Mouse (Mus musculus) hindbrain, postnatal 0 days (tissue): ENCODE results near the gene Olfm3. TPM values are rescaled to one million over a fixed set of nuclear protein-coding genes. Genes with fewer than 3 reads are reported as not detected.

Source experiments
- ATAC-seq: fragments of 200-750 bp; cut with Nextera tagmentation; 2 replicates; pipeline ENCODE4 v1.8.0; 2017; ENCODE audit warnings: mild to moderate bottlenecking, moderate TSS enrichment, moderate library complexity
- DNase-seq: peaks from one replicate; pipeline ENCODE4 v3.0.0-alpha.2; 2015; ENCODE audit warnings: low spot score
- H3K27ac ChIP-seq: fragments of 300-500 bp; sonication (generic); 2 replicates; pipeline ENCODE4 v1.5.1; 2014; ENCODE audit warnings: mild to moderate bottlenecking
- H3K27me3 ChIP-seq: fragments of 300-500 bp; sonication (generic); 2 replicates; pipeline ENCODE4 v1.6.1; 2014; ENCODE audit warnings: low read length, mixed read lengths; ENCODE audit not compliant: insufficient read depth
- H3K36me3 ChIP-seq: fragments of 300-500 bp; sonication (generic); 2 replicates; pipeline ENCODE4 v1.6.1; 2014; ENCODE audit warnings: low read length, mixed read lengths; ENCODE audit not compliant: insufficient read depth
- H3K4me1 ChIP-seq: fragments of 300-500 bp; sonication (generic); 2 replicates; pipeline ENCODE4 v1.6.1; 2014; ENCODE audit warnings: antibody characterized with exemption, low read length, mixed read lengths; ENCODE audit not compliant: insufficient read depth
- H3K4me2 ChIP-seq: fragments of 300-500 bp; sonication (generic); 2 replicates; pipeline ENCODE4 v1.6.1; 2014; ENCODE audit warnings: low read depth, mild to moderate bottlenecking, low read length, moderate library complexity, mixed read lengths
- H3K4me3 ChIP-seq: fragments of 300-500 bp; sonication (generic); 2 replicates; pipeline ENCODE4 v1.5.1; 2014; ENCODE audit warnings: low read length
- H3K9ac ChIP-seq: fragments of 300-500 bp; sonication (generic); replicated peaks from 2 replicates; pipeline ENCODE4 v1.6.1; 2014; ENCODE audit warnings: mild to moderate bottlenecking, low read length, moderate library complexity, mixed read lengths
- H3K9me3 ChIP-seq: fragments of 300-500 bp; sonication (generic); 2 replicates; pipeline ENCODE4 v1.6.1; 2016; ENCODE audit warnings: low read length, mixed read lengths
- CTCF ChIP-seq: IDR thresholded peaks from 2 replicates; pipeline ENCODE4 v1.5.1; 2016; ENCODE audit warnings: antibody characterized with exemption, control low read depth, low read depth
- WGBS: fragments of 180-500 bp; shearing (Covaris S2); extraction: QIAGEN DNeasy Blood & Tissue Kit; methylation state at CpG from one replicate; pipeline ENCODE4 v1.1.7; 2014; 5-methylcytosine and 5-hydroxymethylcytosine counted together
- polyA plus RNA-seq: library from polyadenylated mRNA; unstranded; fragments of >200 nt; fragmentation: Nextera tagmentation; extraction: Ambion mirVana; gene quantifications from 2 replicates; pipeline ENCODE4 v1.2.1, GENCODE M21; 2015
- total RNA-seq: library from RNA; depleted of rRNA; stranded (reverse); fragments of >200 nt; gene quantifications from 2 replicates; pipeline ENCODE4 v1.2.3, GENCODE M21; 2014

The Olfm3 gene
- total and polyA plus RNA-seq, 2 experiments from 2014 or later = 19.2 to 26.1 TPM

GRCm38 (mm10) chr3:114929605-114930004 lies 25.7 kb downstream of the Olfm3 start:
- ATAC-seq (peak; percentile 71; the same call in 1 of the 2 replicates), DNase-seq (no peak)
- H3K27ac ChIP-seq = no peak overlapping the region
- no peak overlapping the region for H3K4me2 ChIP-seq
- no peaks in the 10 kb centered on the region for H3K4me1 ChIP-seq
- H3K4me3 ChIP-seq = no peak overlapping the region
- no peaks in the 10 kb centered on the region for H3K36me3 ChIP-seq
- no peaks in the 10 kb centered on the region for H3K9me3 ChIP-seq
- H3K9ac ChIP-seq = no peak overlapping the region
- TF ChIP-seq CTCF = no peak
- WGBS = 64% methylated on average over 4 of the region's 4 CpGs
- H3K27me3 ChIP-seq = no peaks in the 10 kb centered on the region

GRCm38 (mm10) chr3:114930336-114930735 lies 26.5 kb downstream of the Olfm3 start:
- 86% methylated on average over 2 of the region's 2 CpGs for WGBS
- ATAC-seq (no peak), DNase-seq (no peak)
- Histone ChIP-seq H3K4me3 (no peak overlapping the region), H3K27ac (no peak overlapping the region), H3K4me2 (no peak overlapping the region), H3K9ac (no peak overlapping the region), H3K9me3 (no peaks in the 10 kb centered on the region), H3K27me3 (no peaks in the 10 kb centered on the region), H3K36me3 (no peaks in the 10 kb centered on the region), H3K4me1 (no peaks in the 10 kb centered on the region)
- TF ChIP-seq CTCF = no peak

GRCm38 (mm10) chr3:114930796-114931195 lies 26.9 kb downstream of the Olfm3 start:
- no peaks in the 10 kb centered on the region for H3K9me3 ChIP-seq
- TF ChIP-seq CTCF = no peak
- WGBS = 67% methylated on average over 2 of the region's 2 CpGs
- H3K4me1 ChIP-seq = no peaks in the 10 kb centered on the region
- no peak overlapping the region for H3K9ac ChIP-seq
- DNase-seq (no peak), ATAC-seq (no peak)
- H3K27me3 ChIP-seq = no peaks in the 10 kb centered on the region
- H3K27ac ChIP-seq = no peak overlapping the region
- no peaks in the 10 kb centered on the region for H3K36me3 ChIP-seq
- H3K4me2 ChIP-seq = no peak overlapping the region
- H3K4me3 ChIP-seq = no peak overlapping the region

- Histone ChIP-seq H3K4me2 (no peak overlapping the region), H3K9ac (no peak overlapping the region), H3K36me3 (no peaks in the 10 kb centered on the region), H3K4me3 (no peak overlapping the region), H3K4me1 (no peaks in the 10 kb centered on the region), H3K27me3 (no peaks in the 10 kb centered on the region), H3K27ac (no peak overlapping the region), H3K9me3 (no peaks in the 10 kb centered on the region)
- no peak for DNase-seq
- 82% methylated on average over 2 of the region's 2 CpGs for WGBS
- no peak for ATAC-seq
- no peak for TF ChIP-seq CTCF
Measured at GRCm38 (mm10) chr3:114932881-114933280, 29.0 kb downstream of the Olfm3 start.

- H3K27me3 ChIP-seq = no peaks in the 10 kb centered on the region
- H3K4me3 ChIP-seq = no peak overlapping the region
- no peaks in the 10 kb centered on the region for H3K36me3 ChIP-seq
- no peaks in the 10 kb centered on the region for H3K9me3 ChIP-seq
- no peak overlapping the region for H3K4me2 ChIP-seq
- no peak for DNase-seq
- H3K27ac ChIP-seq = no peak overlapping the region
- no peaks in the 10 kb centered on the region for H3K4me1 ChIP-seq
- ATAC-seq = no peak
- TF ChIP-seq CTCF = no peak
- H3K9ac ChIP-seq = no peak overlapping the region
Measured at GRCm38 (mm10) chr3:114954904-114955303, 51.0 kb downstream of the Olfm3 start.

- Histone ChIP-seq H3K4me2 (no peak overlapping the region), H3K4me3 (no peak overlapping the region), H3K27ac (no peak overlapping the region), H3K27me3 (no peaks in the 10 kb centered on the region), H3K9me3 (no peaks in the 10 kb centered on the region), H3K9ac (no peak overlapping the region), H3K36me3 (no peaks in the 10 kb centered on the region), H3K4me1 (no peaks in the 10 kb centered on the region)
- WGBS = 42% methylated on average over 7 of the region's 7 CpGs
- no peak for TF ChIP-seq CTCF
- DNase-seq = no peak
- ATAC-seq = no peak
Measured at GRCm38 (mm10) chr3:114959311-114959967, 55.6 kb downstream of the Olfm3 start.

GRCm38 (mm10) chr3:114962316-114963083 lies 58.6 kb downstream of the Olfm3 start:
- no peaks in the 10 kb centered on the region for H3K36me3 ChIP-seq
- WGBS = 74% methylated on average over 4 of the region's 4 CpGs

More at GRCm38 (mm10) chr3:114962316-114963083, 58.6 kb downstream of the Olfm3 start:
- Histone ChIP-seq H3K4me3 (no peak overlapping the region), H3K27ac (no peak overlapping the region), H3K9me3 (no peaks in the 10 kb centered on the region), H3K27me3 (no peaks in the 10 kb centered on the region), H3K4me2 (no peak overlapping the region), H3K4me1 (no peaks in the 10 kb centered on the region), H3K9ac (no peak overlapping the region)
- ATAC-seq = no peak
- TF ChIP-seq CTCF = peak; percentile 19; the same call in 1 of the 2 replicates
- DNase-seq = no peak
